Mouse (Mus musculus): ENCODE results near the gene B3galt6.

Gene B3galt6

DNA sequence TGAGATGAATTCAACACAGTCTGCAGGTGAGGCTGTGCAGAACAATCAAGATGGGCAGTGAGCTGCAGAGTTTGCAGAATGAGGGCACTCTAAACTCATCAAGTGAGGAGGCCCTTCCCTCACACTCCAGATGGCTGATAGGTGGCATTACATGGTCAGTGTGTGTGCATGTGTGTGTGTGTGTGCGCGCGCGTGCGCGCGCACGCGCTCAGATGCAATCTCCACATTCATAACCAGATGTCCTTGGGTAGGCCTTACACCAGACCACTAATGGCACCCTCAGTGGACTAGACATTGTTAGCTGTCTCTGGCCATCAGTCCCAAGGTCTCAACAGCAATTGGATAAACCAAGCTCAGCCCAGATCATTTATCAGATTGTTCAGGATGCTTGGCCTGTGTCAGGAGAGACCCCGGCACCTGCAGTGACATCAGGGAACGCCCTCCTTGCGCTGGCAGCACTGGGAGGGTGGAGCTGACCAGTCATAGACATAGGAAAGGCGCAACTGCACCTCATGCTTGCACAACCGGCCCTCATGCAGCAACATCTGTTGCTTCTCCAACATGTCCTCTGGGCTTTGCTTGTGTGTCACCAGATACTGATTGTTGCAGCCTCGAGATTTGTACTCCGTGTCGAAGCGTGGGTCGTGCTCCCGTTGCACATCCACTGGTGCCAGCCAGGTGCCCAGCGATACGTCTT is 1.1 kb downstream of the B3galt6 start:
- WGBS = 78% methylated on average over 22 of the region's 22 CpGs

GRCm38 (mm10) chr4:155983788-155984187 is 8.7 kb downstream of the B3galt6 start:
- 25% methylated on average over 2 of the region's 2 CpGs for WGBS

GRCm38 (mm10) chr4:155981436-155982082 is 10.9 kb downstream of the B3galt6 start:
- 70% methylated on average over 12 of the region's 12 CpGs for WGBS

GRCm38 (mm10) chr4:155973239-155973638 is 19.2 kb downstream of the B3galt6 start:
- 79% methylated on average over 2 of the region's 2 CpGs for WGBS

DNA sequence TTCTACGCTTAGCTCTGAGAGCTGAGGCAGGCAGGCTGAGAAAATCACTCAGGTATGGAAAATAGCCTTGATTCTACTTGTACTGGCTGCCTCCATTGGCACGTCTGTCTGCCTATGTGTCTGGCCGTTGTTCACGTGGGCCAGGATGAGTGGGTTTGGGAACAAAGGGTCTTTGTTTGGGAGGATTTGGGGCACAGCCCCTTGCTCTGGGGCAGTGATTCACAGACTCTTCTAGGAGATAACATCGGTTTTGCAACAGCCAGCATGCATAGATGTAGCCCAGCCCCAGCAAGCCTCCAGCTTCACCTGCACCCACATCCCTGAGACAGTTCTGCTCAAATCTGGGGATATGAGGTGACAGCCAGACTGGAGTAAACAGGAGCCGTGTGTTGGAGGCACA is 19.8 kb downstream of the B3galt6 start:
- WGBS = 67% methylated on average over 6 of the region's 6 CpGs

- WGBS = 85% methylated on average over 5 of the region's 5 CpGs
These were observed 22.2 kb downstream of the B3galt6 start for GRCm38 (mm10) chr4:155970286-155970685.

- WGBS = 90% methylated on average over 13 of the region's 13 CpGs
These were observed 23.3 kb downstream of the B3galt6 start for GRCm38 (mm10) chr4:155969043-155969653.

DNA sequence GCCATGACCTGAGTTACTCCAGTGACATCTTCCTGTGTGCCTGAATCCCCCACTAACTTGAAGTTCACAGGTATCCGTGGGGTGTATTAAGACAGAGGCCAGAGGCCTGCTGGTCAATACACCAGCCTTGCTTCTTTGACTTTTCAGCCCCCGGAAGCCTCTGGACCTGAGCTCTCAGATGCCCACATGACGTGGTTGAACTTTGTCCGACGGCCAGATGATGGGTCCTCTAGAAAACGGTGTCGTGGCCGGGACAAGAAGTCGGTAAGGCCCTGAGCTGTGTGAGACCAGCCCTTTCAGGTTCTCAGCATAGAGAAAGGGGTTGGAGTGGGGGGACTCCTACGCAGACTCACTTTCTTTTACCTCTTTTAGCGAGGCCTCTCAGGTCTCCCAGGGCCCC is 28.1 kb downstream of the B3galt6 start:
- 91% methylated on average over 11 of the region's 11 CpGs for WGBS

DNA sequence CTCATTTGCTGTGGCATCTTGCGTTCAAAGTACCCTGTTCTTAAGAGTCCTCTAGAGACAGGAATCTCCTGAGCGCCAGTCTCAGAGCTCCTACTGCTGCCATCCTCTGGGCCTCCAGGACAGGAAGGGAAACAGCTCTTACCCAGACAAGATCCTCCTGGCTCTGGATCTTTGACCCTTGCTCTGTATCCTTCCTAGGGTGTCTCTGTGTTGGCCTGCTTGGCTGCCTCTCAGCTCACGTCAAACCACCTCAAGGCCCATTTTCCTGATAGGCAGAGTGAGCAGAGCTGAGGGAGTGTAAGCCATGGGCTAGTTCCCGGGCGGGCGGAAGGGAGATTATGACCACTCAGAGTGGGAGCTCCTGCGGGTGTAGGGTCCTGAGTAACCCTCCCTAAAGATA is 29.3 kb downstream of the B3galt6 start:
- 65% methylated on average over 7 of the region's 7 CpGs for WGBS

DNA sequence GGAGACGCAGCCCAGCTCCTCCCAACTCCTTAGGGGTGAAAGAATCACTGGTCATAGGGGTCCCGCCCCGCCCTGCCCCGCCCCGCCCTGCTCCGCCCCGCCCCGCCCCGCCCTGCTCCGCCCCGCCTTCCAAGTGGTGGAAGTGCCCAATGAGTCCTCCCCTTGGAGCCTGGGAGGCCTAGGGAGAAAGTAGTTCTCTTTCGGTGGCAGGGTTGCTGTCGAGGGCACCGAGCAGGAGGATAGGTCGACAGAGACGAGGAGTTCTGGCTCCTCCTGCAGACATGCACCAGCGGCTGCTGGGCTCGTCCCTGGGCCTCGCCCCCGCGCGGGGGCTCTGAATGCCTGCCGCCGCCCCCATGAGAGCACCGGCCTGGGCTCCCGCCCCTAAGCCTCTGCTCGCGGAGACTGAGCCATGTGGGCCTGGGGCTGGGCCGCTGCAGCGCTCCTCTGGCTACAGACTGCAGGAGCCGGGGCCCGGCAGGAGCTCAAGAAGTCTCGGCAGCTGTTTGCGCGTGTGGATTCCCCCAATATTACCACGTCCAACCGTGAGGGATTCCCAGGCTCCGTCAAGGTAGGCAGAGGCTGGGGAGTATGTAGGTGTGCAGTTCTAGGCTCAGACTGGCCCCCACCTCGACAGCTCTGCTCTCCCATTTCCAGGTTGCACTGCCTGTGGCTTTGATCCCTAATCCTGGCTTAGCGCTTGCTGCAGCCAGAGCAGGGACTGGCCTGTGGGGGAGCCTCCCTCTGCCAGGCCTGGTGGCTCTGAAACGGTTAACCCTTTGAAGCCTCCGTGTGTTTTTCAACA is 30.1 kb downstream of the B3galt6 start, which contains the start of gene C1qtnf12:
TSS of gene C1qtnf12 (plus strand) at position 152 of the 805 bp plus-strand sequence.
- 4% methylated on average over 42 of the region's 42 CpGs for WGBS

GRCm38 (mm10) chr4:155959275-155959674 is 33.2 kb downstream of the B3galt6 start:
- 4% methylated on average over 5 of the region's 5 CpGs for WGBS

DNA sequence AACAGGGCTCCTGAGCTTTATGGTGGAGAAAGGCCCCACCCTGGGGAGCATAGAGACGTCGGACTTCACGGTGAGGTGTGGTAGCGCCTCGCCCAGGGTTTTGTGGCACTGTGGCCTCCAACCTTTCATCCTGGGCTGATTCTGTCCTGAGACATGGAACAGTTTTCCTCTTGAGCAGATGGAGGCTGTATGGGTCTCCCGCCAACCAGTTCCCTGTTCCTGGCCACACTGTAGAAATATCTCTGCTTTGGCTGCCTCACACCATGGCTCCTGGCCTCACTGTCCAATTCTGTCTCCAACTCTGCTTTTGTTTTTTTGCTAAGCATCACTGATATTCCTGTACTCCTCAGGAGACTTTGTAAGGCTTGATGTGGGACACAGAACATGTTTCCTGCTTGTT is 37.0 kb downstream of the B3galt6 start:
- 90% methylated on average over 6 of the region's 6 CpGs for WGBS

- WGBS = under 1% methylated on average over 17 of the region's 17 CpGs
These were observed 48.2 kb downstream of the B3galt6 start for GRCm38 (mm10) chr4:155944271-155944670.

DNA sequence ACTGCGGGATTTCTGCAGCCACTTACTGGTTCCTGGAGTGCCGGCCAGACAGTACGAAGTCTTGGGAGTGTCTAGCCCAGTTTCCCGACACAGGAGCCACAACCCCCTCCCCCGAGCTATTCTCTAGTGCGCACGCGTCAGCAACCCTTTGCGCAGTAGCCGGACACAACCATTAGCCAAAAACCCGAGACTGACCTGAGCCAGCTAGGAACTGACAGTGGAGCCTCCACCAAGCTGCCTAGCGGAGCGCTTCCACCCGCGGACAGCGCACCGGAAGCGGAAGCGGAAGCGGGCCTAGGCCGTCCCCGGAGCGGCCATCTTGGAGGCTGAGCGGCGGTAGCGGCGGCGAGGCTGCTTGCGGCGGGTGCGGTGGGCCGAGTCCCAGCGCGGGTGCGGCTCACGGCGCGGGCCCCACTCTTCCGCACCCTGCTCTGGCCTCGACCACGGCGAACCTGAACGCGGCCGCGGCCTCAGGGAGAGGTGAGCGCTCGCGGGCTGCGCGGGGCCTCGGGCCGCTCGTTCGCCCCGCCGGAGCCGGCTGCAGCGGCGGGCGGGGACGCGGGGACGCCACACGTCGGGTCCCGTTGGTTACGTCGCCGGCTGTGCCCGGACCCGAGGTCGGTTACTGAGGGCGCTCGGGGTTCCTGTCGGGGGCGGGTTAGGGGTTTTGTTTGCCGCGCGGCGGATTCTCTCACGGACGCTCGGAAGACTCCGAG is 48.8 kb downstream of the B3galt6 start, which contains the start of gene Ube2j2:
TSS of gene Ube2j2 (plus strand) at position 298 of the 716 bp plus-strand sequence.
- WGBS = under 1% methylated on average over 83 of the region's 85 CpGs

DNA sequence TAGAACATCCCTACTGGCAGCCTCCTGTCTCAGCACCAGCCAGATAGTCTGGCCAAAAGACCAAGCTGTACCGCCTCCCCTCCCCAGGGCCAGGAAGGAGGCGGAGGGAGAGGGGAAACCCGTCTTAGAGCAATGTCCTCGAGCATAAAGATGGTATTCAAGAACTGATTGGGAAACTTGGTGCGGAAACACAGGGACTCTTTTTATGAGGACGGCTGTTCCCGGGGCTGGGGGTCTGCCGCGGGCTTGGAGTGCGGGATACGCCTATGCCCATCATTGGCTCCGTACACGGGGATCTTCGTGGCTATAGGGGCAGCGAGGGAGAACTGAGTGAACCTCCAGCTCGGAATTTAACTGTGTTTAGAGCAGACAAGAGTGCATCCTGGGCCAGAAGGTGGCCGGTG is 49.4 kb downstream of the B3galt6 start:
- WGBS = under 1% methylated on average over 17 of the region's 17 CpGs
